Mouse (Mus musculus) heart, embryonic 12.5 days (tissue): ENCODE results near the gene Camk2n1. TPM values are rescaled to one million over a fixed set of nuclear protein-coding genes. Genes with fewer than 3 reads are reported as not detected.

Experiments
- ATAC-seq: fragments of 200-750 bp; cut with Nextera tagmentation; 2 replicates; pipeline ENCODE4 v1.8.0; 2017; ENCODE audit warnings: moderate TSS enrichment, moderate library complexity; ENCODE audit not compliant: insufficient number of reproducible peaks, low FRiP score
- H3K27ac ChIP-seq: fragments of 300-500 bp; sonication (generic); 2 replicates; pipeline ENCODE4 v1.5.1; 2016; ENCODE audit warnings: mild to moderate bottlenecking, moderate library complexity; ENCODE audit not compliant: poor library complexity, severe bottlenecking
- H3K27me3 ChIP-seq: fragments of 300-500 bp; sonication (generic); replicated peaks from 2 replicates; pipeline ENCODE4 v1.6.1; 2016; ENCODE audit warnings: mild to moderate bottlenecking, moderate library complexity
- H3K36me3 ChIP-seq: fragments of 300-500 bp; sonication (generic); 2 replicates; pipeline ENCODE4 v1.6.1; 2016; ENCODE audit warnings: mild to moderate bottlenecking, moderate library complexity
- H3K4me1 ChIP-seq: fragments of 300-500 bp; sonication (generic); replicated peaks from 2 replicates; pipeline ENCODE4 v1.6.1; 2016; ENCODE audit warnings: mild to moderate bottlenecking
- H3K4me2 ChIP-seq: fragments of 300-500 bp; sonication (generic); 2 replicates; pipeline ENCODE4 v1.6.1; 2016; ENCODE audit warnings: mild to moderate bottlenecking, moderate library complexity
- H3K4me3 ChIP-seq: fragments of 300-500 bp; sonication (generic); 2 replicates; pipeline ENCODE4 v1.5.1; 2016; ENCODE audit warnings: mild to moderate bottlenecking
- H3K9ac ChIP-seq: fragments of 300-500 bp; sonication (generic); 2 replicates; pipeline ENCODE4 v1.6.1; 2016; ENCODE audit warnings: mild to moderate bottlenecking, moderate library complexity
- H3K9me3 ChIP-seq: fragments of 300-500 bp; sonication (generic); replicated peaks from 2 replicates; pipeline ENCODE4 v1.6.1; 2016; ENCODE audit warnings: mild to moderate bottlenecking, moderate library complexity
- WGBS: fragments of 180-500 bp; shearing (Covaris S2); methylation state at CpG from one replicate; pipeline ENCODE4 v1.1.7; 2016; 5-methylcytosine and 5-hydroxymethylcytosine counted together
- polyA plus RNA-seq: library from polyadenylated mRNA; unstranded; fragments of >200 nt; fragmentation: Nextera tagmentation; extraction: Ambion mirVana; gene quantifications from 2 replicates; pipeline ENCODE4 v1.2.1, GENCODE M21; 2016

The Camk2n1 gene
- polyA plus RNA-seq, 1 experiment from 2014 or later, result 1.4 TPM

GRCm38 (mm10) chr4:138447827-138448602 lies 6.1 kb upstream of the Camk2n1 start:
- ATAC-seq, result no peak
- H3K4me1 ChIP-seq, result no peaks in the 10 kb centered on the region
- no peaks in the 10 kb centered on the region for H3K36me3 ChIP-seq
- peaks cover 72% of the 10 kb centered on the region for H3K27me3 ChIP-seq
- no peak overlapping the region for H3K4me2 ChIP-seq
- H3K9ac ChIP-seq, result no peak overlapping the region
- no peak overlapping the region for H3K27ac ChIP-seq
- 42% methylated on average over 15 of the region's 15 CpGs for WGBS
- no peak overlapping the region for H3K4me3 ChIP-seq
- no peaks in the 10 kb centered on the region for H3K9me3 ChIP-seq

DNA sequence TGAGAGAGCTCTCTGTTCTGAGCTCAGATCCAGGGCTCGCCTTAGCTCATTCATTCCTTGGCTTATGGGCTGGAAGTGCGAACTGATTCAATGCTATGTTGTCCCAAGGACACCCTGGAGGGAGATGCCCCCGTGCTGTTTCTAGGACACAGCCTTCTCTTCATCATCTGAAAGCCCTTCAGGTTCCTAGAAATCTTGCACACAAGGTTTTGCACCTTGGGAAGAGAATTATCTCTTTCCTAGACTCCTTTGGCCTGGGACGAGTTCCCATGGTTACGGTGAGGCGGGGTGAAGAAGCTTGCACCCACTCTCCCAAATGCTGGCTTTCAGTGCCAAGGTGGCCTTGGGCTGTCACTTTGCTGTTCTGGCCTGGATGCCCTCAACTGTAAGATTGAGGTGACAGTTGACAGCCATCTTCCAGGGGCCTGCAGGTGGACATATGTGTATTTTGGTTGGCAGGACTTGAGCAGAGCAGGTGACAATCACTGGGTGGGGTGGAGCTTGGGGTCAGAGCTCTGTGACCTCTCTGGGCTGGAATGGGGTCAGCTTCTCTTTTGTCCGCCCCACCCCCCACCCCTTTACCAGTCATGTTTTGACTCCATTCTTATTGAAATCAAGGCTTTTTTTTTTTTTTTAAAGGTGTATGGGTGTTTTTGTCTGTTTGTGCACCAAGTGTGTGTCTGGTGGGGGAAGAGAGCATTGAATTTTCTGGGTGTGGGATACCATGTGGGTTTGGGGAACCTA lies 5.1 kb upstream of the Camk2n1 start:
- H3K9me3 ChIP-seq, result no peaks in the 10 kb centered on the region
- H3K36me3 ChIP-seq, result no peaks in the 10 kb centered on the region
- H3K27ac ChIP-seq, result no peak overlapping the region
- H3K4me2 ChIP-seq, result no peak overlapping the region
- H3K4me3 ChIP-seq, result no peak overlapping the region
- 55% methylated on average over 7 of the region's 7 CpGs for WGBS
- no peak overlapping the region for H3K9ac ChIP-seq
- peaks cover 7% of the 10 kb centered on the region; the same call in 1 of the 2 replicates for H3K4me1 ChIP-seq
- peaks cover 80% of the 10 kb centered on the region for H3K27me3 ChIP-seq
- ATAC-seq, result no peak

DNA sequence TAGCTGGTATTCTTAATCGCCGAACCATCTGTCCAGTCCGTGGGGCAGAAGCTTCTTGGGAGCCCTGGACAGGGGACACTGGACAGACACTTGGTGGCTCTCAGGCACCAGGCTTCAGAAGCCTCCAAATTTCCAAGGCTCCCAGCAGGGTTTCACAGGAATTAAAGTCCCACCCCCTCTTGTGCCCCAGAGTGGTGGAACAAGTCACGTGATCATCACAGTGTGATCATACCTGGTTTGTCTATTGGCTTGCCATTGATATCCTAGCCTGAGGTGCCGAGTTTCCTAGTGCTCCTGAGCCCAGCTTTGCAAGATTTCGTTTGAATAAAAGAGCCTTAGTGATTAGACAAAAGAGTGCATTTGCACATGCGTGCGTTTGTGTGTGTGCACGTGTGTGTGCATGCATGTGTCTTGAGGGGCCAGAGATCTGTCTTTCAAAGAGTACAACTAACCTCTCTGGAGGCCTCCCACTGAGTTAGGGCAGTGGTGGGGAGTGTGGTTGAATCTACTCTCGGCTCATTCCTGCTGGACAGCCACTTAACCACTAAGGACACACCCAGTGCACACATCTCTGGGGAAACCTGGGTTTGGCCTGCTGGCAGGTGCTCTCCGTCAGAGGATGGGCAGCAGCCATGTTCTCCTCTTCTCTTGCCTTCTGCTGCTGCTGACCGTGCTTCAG lies 4.3 kb upstream of the Camk2n1 start:
- Histone ChIP-seq H3K36me3 (no peaks in the 10 kb centered on the region), H3K27ac (no peak overlapping the region), H3K4me3 (no peak overlapping the region), H3K9ac (no peak overlapping the region), H3K9me3 (no peaks in the 10 kb centered on the region), H3K4me2 (no peak overlapping the region), H3K4me1 (peaks cover 7% of the 10 kb centered on the region; the same call in 1 of the 2 replicates), H3K27me3 (peaks cover 80% of the 10 kb centered on the region)
- ATAC-seq, result no peak
- 58% methylated on average over 12 of the region's 12 CpGs for WGBS

DNA sequence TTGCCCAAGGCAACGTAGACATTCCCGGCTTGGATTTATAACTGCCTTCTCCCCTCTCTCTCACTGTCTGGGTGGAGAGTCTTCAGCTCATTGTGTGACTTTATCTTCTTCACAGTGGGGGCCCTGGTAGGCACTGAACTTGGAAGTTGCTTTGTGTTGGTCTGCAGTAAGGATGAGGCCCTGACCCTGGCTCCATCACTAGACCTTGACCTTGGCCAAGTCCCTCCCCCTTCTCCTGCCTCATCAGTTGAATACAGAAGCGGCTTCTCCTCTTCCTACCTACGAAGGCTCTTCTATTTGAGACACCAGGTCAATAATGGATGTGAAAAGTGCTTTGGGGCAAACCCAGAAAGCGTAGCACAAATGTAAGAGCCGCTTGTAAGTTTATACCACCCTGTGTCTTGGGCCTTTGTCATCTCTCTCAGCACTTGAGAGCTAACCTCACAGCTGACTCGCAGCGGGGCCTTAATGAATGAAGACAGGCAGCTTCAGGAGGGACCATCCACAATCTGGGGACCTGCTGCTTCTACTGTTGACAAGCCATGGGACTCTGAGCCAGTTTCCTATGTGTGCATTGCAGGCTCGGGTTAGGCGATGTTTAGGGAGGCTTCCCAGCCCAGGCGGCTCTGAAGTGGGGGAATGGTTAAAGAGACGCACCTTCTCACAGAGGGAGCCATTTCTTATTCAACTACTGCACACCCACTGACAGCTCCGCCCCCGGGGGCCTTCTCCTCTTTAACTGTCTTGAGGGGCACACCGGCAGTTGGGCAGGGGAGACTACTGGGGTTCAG lies 1.6 kb upstream of the Camk2n1 start:
- no peak for ATAC-seq
- Histone ChIP-seq H3K9me3 (no peaks in the 10 kb centered on the region), H3K27me3 (peaks cover 80% of the 10 kb centered on the region), H3K4me1 (peaks cover 18% of the 10 kb centered on the region), H3K4me2 (no peak overlapping the region), H3K27ac (no peak overlapping the region), H3K4me3 (no peak overlapping the region), H3K9ac (no peak overlapping the region), H3K36me3 (no peaks in the 10 kb centered on the region)
- WGBS, result 31% methylated on average over 15 of the region's 15 CpGs

GRCm38 (mm10) chr4:138453097-138453752 lies 889 bp upstream of the Camk2n1 start:
- Histone ChIP-seq H3K36me3 (no peaks in the 10 kb centered on the region), H3K4me2 (peak overlapping the region; percentile 93), H3K9me3 (no peaks in the 10 kb centered on the region), H3K27ac (no peak overlapping the region), H3K4me3 (peak overlapping the region; percentile 76), H3K9ac (no peak overlapping the region), H3K27me3 (peaks cover 80% of the 10 kb centered on the region), H3K4me1 (peaks cover 18% of the 10 kb centered on the region)
- WGBS, result 10% methylated on average over 19 of the region's 19 CpGs
- peak; percentile 1; the same call in 1 of the 2 replicates for ATAC-seq

DNA sequence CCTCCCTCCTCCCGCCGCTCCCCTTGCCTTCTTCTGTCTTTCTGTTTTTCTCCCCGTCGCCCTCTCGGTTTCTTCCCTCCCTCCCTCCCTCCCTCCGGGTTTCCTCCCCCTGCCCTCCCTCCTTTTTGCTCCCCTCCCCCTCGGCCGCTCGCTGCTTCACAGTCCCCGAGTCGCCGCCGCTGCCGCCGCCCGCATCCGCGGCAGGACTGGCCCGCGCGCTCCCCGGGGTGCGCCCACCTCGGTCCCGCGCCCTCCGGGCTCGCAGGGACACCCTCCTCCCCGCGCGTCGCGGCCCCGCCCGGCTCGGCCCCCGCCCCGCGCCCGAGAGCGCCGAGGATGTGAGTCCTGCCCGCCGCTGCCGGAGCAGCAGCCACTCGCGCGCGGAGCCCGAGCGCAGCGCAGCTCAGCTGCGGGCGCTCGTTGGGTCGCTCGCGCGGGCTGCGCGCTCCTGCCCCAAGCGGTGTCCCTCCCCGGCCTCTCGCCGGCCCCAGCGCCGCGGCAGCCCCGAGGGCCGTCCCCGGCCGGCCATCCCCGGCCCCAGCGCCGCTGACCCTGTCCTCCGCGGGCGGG lies 542 bp downstream of the Camk2n1 start:
- Histone ChIP-seq H3K36me3 (no peaks in the 10 kb centered on the region), H3K9ac (peak overlapping the region; percentile 77), H3K9me3 (no peaks in the 10 kb centered on the region), H3K27me3 (peaks cover 80% of the 10 kb centered on the region), H3K27ac (0 out of 2 replicates have a peak overlapping the region, but pooled peaks have one; percentile 7), H3K4me2 (peak overlapping the region; percentile 93), H3K4me1 (peaks cover 18% of the 10 kb centered on the region), H3K4me3 (peak overlapping the region; percentile 76)
- WGBS, result under 1% methylated on average over 77 of the region's 78 CpGs
- ATAC-seq, result peak; percentile 29; the same call in 1 of the 2 replicates

- Histone ChIP-seq H3K4me2 (peak overlapping the region; percentile 93), H3K4me1 (peaks cover 18% of the 10 kb centered on the region), H3K27ac (no peak overlapping the region), H3K4me3 (peak overlapping the region; percentile 76), H3K27me3 (peaks cover 81% of the 10 kb centered on the region), H3K36me3 (no peaks in the 10 kb centered on the region), H3K9me3 (no peaks in the 10 kb centered on the region), H3K9ac (peak overlapping the region; percentile 77)
- WGBS, result under 1% methylated on average over 58 of the region's 58 CpGs
- no peak; the same call in 1 of the 2 replicates for ATAC-seq
These were observed 1.2 kb downstream of the Camk2n1 start for GRCm38 (mm10) chr4:138455141-138455955.

GRCm38 (mm10) chr4:138455956-138456341 lies 1.8 kb downstream of the Camk2n1 start:
- under 1% methylated on average over 17 of the region's 17 CpGs for WGBS
- Histone ChIP-seq H3K27ac (no peak overlapping the region), H3K36me3 (no peaks in the 10 kb centered on the region), H3K4me3 (peak overlapping the region; percentile 76), H3K9ac (peak overlapping the region; percentile 77), H3K27me3 (peaks cover 82% of the 10 kb centered on the region), H3K4me1 (peaks cover 18% of the 10 kb centered on the region), H3K9me3 (no peaks in the 10 kb centered on the region), H3K4me2 (peak overlapping the region; percentile 93)
- ATAC-seq, result no peak

DNA sequence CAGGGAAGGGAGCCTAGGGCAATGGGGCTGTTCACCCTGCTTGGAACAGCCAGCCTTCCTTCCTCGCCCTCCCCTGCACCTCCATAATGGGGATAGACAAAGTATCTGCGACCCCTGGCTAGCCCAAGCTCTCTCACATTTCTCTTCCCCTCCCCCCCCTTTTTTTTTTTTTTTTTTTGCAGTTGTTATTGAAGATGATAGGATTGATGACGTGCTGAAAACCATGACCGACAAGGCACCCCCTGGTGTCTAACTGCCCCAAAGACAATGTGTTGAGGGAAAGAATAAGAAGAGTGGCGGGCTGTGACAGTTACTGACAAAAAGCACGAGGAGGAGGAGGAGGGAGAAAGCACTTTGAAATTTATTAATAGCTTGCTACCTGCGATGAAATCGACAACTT lies 2.4 kb downstream of the Camk2n1 start:
- Histone ChIP-seq H3K4me3 (peak overlapping the region; percentile 76), H3K36me3 (no peaks in the 10 kb centered on the region), H3K27ac (no peak overlapping the region), H3K9ac (peak overlapping the region; percentile 77; the same call in 1 of the 2 replicates), H3K27me3 (peaks cover 80% of the 10 kb centered on the region), H3K9me3 (no peaks in the 10 kb centered on the region), H3K4me2 (peak overlapping the region; percentile 93), H3K4me1 (peaks cover 18% of the 10 kb centered on the region)
- 6% methylated on average over 6 of the region's 8 CpGs for WGBS
- no peak for ATAC-seq
